Mouse (Mus musculus) forebrain, embryonic 14.5 days (tissue): ENCODE measurements around the gene Mxd4. TPM values are rescaled to one million over a fixed set of nuclear protein-coding genes. Genes with fewer than 3 reads are reported as not detected.

ENCODE experiments used
- ATAC-seq: fragments of 200-750 bp; cut with Nextera tagmentation; 2 replicates; pipeline ENCODE4 v1.8.0; 2017; ENCODE audit warnings: mild to moderate bottlenecking, moderate library complexity
- DNase-seq: peaks from one replicate; pipeline ENCODE4 v3.0.0-alpha.2; 2015; ENCODE audit warnings: low spot score
- H3K27ac ChIP-seq: fragments of 300-500 bp; sonication (generic); 2 replicates; pipeline ENCODE4 v1.5.1; 2014; ENCODE audit warnings: low read depth, mild to moderate bottlenecking, control low read depth, low read length, moderate library complexity
- H3K27me3 ChIP-seq: fragments of 300-500 bp; sonication (generic); replicated peaks from 2 replicates; pipeline ENCODE4 v1.6.1; 2014; ENCODE audit warnings: low read length, control low read depth, mixed read lengths; ENCODE audit not compliant: control insufficient read depth, insufficient read depth
- H3K36me3 ChIP-seq: fragments of 300-500 bp; sonication (generic); 2 replicates; pipeline ENCODE4 v1.6.1; 2014; ENCODE audit warnings: low read length, control low read depth; ENCODE audit not compliant: control insufficient read depth, insufficient read depth
- H3K4me1 ChIP-seq: fragments of 300-500 bp; sonication (generic); 2 replicates; pipeline ENCODE4 v1.6.1; 2014; ENCODE audit warnings: antibody characterized with exemption, low read length, control low read depth; ENCODE audit not compliant: control insufficient read depth, insufficient read depth
- H3K4me2 ChIP-seq: fragments of 300-500 bp; sonication (generic); 2 replicates; pipeline ENCODE4 v1.6.1; 2014; ENCODE audit warnings: mild to moderate bottlenecking, control low read depth, low read length
- H3K4me3 ChIP-seq: fragments of 300-500 bp; sonication (generic); 2 replicates; pipeline ENCODE4 v1.5.1; 2014; ENCODE audit warnings: low read depth, low read length, control low read depth
- H3K9ac ChIP-seq: fragments of 300-500 bp; sonication (generic); 2 replicates; pipeline ENCODE4 v1.6.1; 2014; ENCODE audit warnings: mild to moderate bottlenecking, low read length, control low read depth, moderate library complexity
- H3K9me3 ChIP-seq: fragments of 300-500 bp; sonication (generic); replicated peaks from 2 replicates; pipeline ENCODE4 v1.6.1; 2016; ENCODE audit warnings: low read length, control low read depth, mixed read lengths; ENCODE audit not compliant: control insufficient read depth
- WGBS: fragments of 180-500 bp; shearing (Covaris S2); extraction: QIAGEN DNeasy Blood & Tissue Kit; methylation state at CpG from one replicate; pipeline ENCODE4 v1.1.7; 2014; 5-methylcytosine and 5-hydroxymethylcytosine counted together
- polyA plus RNA-seq: library from polyadenylated mRNA; unstranded; fragments of >200 nt; fragmentation: Nextera tagmentation; extraction: Ambion mirVana; gene quantifications from 2 replicates; pipeline ENCODE4 v1.2.1, GENCODE M21; 2014

Gene Mxd4
- polyA plus RNA-seq, 1 experiment from 2014 or later = 25.7 TPM

DNA sequence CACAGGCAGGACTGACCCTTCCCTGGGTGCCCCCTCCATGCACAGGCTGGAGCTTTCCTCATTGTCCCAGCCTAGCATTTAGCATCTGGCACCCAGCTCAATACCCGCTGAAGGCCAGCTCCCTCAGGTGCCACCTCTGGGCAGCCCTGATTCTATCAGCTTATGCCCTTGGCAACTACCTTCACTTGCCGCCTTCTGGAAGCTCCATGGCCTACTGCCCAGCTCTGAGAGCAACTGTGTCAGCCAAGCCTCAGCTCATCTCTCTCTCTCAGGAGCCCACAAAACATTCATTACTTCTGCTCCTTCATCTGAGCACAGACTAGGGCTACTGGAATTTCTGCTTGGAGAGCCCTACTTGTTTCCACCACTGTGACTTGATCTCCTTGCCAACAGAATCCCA is 38.0 kb upstream of the Mxd4 start:
- Histone ChIP-seq H3K4me1 (no peaks in the 10 kb centered on the region), H3K36me3 (no peaks in the 10 kb centered on the region), H3K9ac (no peak overlapping the region), H3K27me3 (no peaks in the 10 kb centered on the region), H3K27ac (no peak overlapping the region), H3K4me3 (no peak overlapping the region), H3K4me2 (no peak overlapping the region), H3K9me3 (no peaks in the 10 kb centered on the region)
- no peak for ATAC-seq
- 86% methylated on average over 2 of the region's 2 CpGs for WGBS
- DNase-seq = no peak

DNA sequence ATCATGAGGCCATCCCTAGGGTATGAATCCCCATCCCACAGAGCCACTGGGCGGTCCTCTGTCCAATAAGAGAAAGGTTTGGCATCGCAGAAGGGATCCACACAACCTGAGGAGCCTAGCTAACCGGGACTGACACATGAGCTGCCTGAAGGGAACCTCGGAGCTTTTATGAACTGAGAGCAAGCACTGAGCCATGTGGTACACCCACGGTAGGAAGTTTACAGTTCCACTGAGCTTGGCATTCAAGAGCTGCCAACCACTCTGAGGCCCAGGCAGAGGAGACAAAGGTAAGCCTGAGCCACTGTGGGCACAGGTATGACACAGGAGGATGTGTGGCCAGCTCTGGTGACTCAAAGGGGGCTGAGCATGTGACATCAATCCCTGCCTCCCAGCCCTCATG is 37.0 kb upstream of the Mxd4 start:
- H3K4me2 ChIP-seq = no peak overlapping the region
- H3K9me3 ChIP-seq = no peaks in the 10 kb centered on the region
- ATAC-seq = no peak
- H3K36me3 ChIP-seq = no peaks in the 10 kb centered on the region
- H3K9ac ChIP-seq = no peak overlapping the region
- no peak overlapping the region for H3K4me3 ChIP-seq
- H3K27ac ChIP-seq = no peak overlapping the region
- H3K27me3 ChIP-seq = no peaks in the 10 kb centered on the region
- no peaks in the 10 kb centered on the region for H3K4me1 ChIP-seq
- WGBS = 87% methylated on average over 5 of the region's 5 CpGs
- no peak for DNase-seq

DNA sequence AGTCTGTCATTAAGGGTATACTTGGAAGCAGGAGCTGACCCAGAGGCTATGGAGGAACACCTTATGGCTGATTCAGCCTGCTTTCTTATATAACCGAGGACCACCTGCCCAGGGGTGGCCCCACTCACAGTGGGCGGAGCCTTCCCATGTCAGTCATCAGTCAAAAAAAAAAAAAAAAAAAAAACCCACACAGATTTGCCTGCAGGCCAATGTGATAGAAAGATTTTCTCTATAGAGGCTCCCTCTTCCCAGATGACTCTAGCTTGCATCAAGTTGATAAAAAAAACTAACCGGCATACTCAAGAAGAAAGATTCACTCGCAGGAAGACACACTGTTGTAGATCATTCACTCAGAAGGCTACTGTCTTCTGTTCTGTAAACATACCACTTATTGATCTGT is 32.5 kb upstream of the Mxd4 start:
- Histone ChIP-seq H3K27ac (no peak overlapping the region), H3K9me3 (no peaks in the 10 kb centered on the region), H3K27me3 (no peaks in the 10 kb centered on the region), H3K36me3 (no peaks in the 10 kb centered on the region), H3K4me1 (no peaks in the 10 kb centered on the region), H3K4me3 (no peak overlapping the region), H3K4me2 (no peak overlapping the region), H3K9ac (no peak overlapping the region)
- ATAC-seq = no peak
- no peak for DNase-seq
- WGBS = 86% methylated on average over 4 of the region's 4 CpGs

DNA sequence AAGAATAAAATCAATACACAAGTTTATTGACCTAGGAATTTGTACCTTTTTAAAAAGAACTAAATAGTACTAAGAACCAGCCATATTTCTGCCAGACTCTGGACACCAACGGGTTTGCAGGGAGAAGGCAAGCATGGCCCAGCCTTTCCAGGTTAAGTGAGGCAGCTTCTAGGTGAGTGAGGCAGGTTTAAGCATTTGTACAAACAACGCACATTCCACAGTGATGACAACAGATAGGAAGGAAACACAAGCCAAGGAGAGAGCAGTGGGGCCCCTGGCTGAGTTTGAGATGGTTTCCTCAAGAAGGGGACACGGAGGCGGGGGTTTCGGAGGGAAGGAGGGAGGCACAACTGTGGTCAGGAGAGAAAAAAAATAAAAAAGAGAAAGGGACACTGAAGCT is 31.2 kb upstream of the Mxd4 start:
- H3K9ac ChIP-seq = no peak overlapping the region
- no peaks in the 10 kb centered on the region for H3K9me3 ChIP-seq
- DNase-seq (no peak), ATAC-seq (no peak)
- 82% methylated on average over 5 of the region's 5 CpGs for WGBS
- H3K27ac ChIP-seq = no peak overlapping the region
- H3K4me2 ChIP-seq = no peak overlapping the region
- no peaks in the 10 kb centered on the region for H3K36me3 ChIP-seq
- H3K4me1 ChIP-seq = no peaks in the 10 kb centered on the region
- no peak overlapping the region for H3K4me3 ChIP-seq
- H3K27me3 ChIP-seq = no peaks in the 10 kb centered on the region

DNA sequence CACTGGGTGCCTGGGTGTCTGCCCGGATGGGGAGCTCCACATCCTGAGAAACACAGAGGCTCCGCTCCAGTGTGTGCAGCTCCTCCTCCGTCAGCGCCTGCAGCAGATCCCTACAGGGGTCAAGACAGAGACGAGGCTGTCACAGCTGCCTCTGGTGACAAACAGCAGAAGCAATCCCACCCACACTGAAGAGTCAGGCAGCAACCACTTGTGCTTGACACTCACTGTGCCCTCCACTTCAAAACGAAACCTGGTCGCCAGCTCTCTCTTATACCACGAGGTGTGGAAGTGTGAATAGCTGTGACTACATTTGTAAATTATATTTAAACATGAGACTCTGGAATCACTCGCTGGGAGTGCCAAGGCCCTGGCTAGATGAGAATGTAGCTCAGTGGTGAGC is 30.2 kb upstream of the Mxd4 start:
- no peak for ATAC-seq
- Histone ChIP-seq H3K9me3 (no peaks in the 10 kb centered on the region), H3K4me1 (no peaks in the 10 kb centered on the region), H3K27ac (no peak overlapping the region), H3K27me3 (no peaks in the 10 kb centered on the region), H3K4me3 (no peak overlapping the region), H3K9ac (no peak overlapping the region), H3K36me3 (no peaks in the 10 kb centered on the region), H3K4me2 (no peak overlapping the region)
- DNase-seq = no peak
- 72% methylated on average over 9 of the region's 9 CpGs for WGBS

DNA sequence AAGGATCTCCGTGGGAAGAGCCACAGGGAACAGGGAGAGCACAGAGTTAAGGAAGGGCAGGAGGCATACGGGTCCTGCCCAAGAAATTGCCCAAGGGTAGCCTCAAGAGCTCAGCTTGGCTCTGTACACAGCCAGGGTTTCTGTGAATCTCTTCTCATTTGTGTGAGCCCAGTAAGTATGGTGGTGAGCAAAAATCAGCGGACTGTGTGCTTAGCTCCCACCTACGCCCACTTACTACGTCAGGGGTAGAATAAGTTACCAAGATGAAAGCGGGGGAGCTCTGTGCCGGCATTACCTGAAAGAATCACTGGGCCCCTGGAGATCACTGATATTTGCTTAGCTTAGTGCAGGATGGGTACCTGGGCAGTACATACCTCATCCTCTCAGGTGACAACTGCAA is 28.5 kb upstream of the Mxd4 start:
- no peaks in the 10 kb centered on the region for H3K36me3 ChIP-seq
- DNase-seq (no peak), ATAC-seq (no peak)
- H3K4me2 ChIP-seq = no peak overlapping the region
- no peak overlapping the region for H3K9ac ChIP-seq
- WGBS = 83% methylated on average over 7 of the region's 7 CpGs
- H3K27me3 ChIP-seq = no peaks in the 10 kb centered on the region
- H3K9me3 ChIP-seq = no peaks in the 10 kb centered on the region
- H3K27ac ChIP-seq = no peak overlapping the region
- no peak overlapping the region for H3K4me3 ChIP-seq
- H3K4me1 ChIP-seq = no peaks in the 10 kb centered on the region

DNA sequence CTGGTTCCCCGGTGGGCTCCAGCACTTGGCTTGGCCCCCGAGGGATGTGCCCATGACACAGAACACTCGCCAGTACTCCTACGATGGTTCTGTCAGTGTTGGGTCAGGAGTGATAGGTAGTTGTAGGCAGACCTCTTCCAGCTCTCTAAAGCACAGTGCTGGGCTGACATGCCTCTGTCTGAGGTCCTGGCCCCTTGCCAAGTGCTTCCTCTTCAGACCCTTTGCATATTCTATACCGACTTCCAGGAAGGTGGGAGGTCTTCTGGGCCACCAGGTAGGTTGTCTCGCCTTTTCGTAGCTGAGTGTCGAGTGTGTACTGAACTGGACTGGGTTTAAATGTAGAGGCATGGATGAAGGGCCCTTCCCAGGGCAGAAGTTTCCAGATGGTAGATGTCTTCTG is 26.1 kb upstream of the Mxd4 start:
- H3K27me3 ChIP-seq = no peaks in the 10 kb centered on the region
- no peak overlapping the region for H3K27ac ChIP-seq
- ATAC-seq (no peak), DNase-seq (no peak)
- H3K36me3 ChIP-seq = no peaks in the 10 kb centered on the region
- H3K9ac ChIP-seq = no peak overlapping the region
- no peak overlapping the region for H3K4me2 ChIP-seq
- 81% methylated on average over 8 of the region's 8 CpGs for WGBS
- no peaks in the 10 kb centered on the region for H3K4me1 ChIP-seq
- H3K9me3 ChIP-seq = no peaks in the 10 kb centered on the region
- H3K4me3 ChIP-seq = no peak overlapping the region

DNA sequence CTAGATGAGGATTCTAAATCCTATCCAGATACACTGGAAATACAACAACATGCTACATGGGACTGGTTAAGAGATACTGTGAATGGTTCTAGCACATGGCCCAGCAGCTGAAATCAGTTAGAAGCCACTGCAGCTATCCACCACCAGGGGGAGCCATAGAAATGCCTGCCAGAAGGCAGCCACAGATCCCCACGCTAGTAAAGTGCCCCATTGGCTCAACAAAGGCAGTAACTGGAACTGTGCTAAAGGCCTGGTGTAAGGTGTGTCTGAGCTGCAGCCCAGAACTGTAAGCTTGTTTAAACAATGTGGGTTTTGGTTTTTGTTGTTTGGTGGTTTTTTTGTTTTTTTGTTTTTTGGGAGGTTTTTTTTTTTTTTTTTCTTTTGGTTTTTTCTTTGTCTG is 22.8 kb upstream of the Mxd4 start:
- 0% methylated on average over 1 of the region's 1 CpGs for WGBS
- no peak overlapping the region for H3K27ac ChIP-seq
- peak; percentile 69 for ATAC-seq
- H3K36me3 ChIP-seq = no peaks in the 10 kb centered on the region
- no peak overlapping the region for H3K4me2 ChIP-seq
- DNase-seq = peak; percentile 90
- no peaks in the 10 kb centered on the region for H3K27me3 ChIP-seq
- H3K4me1 ChIP-seq = no peaks in the 10 kb centered on the region
- H3K9ac ChIP-seq = no peak overlapping the region
- H3K9me3 ChIP-seq = no peaks in the 10 kb centered on the region
- H3K4me3 ChIP-seq = no peak overlapping the region

DNA sequence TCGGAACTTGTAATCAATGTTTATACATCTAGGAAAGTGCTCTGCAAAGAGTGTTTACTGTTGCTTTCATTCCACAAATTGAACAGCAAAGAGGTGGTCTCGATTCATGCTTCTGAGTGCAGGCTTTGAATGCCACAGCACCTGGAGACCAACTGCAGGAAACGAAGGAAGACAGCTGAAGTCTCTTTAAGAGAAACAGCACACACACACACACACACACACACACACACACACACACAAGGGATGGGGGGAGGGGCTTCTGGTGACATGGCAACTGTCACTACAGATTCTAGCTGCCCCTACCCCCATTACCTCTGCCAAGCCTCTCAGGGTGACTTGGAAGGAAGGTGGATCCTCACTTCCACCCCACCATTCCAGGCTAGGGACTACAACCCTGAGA is 20.0 kb upstream of the Mxd4 start:
- Histone ChIP-seq H3K36me3 (no peaks in the 10 kb centered on the region), H3K4me2 (no peak overlapping the region), H3K4me3 (no peak overlapping the region), H3K27me3 (no peaks in the 10 kb centered on the region), H3K9me3 (no peaks in the 10 kb centered on the region), H3K27ac (no peak overlapping the region), H3K4me1 (no peaks in the 10 kb centered on the region), H3K9ac (no peak overlapping the region)
- 48% methylated on average over 3 of the region's 3 CpGs for WGBS
- no peak for DNase-seq
- ATAC-seq = no peak

DNA sequence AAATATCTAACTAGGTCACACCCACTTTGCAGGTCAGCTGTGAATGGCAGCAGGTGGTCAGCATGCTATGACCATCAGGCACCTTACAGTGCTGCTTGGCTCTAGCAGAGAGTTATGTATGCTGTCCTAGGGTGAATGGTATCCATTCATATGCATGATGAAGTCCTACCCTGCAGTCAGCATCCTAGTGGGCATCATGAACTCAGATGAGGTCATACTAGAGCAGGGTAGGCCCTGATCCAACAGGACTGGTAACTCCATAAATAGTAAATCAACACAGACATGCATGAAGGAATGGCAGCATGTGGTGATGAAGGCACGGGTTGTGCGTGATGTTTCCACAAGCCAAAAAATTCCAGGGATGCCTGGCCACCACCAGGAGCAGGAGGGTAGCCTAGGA is 18.3 kb upstream of the Mxd4 start:
- 93% methylated on average over 2 of the region's 2 CpGs for WGBS
- Histone ChIP-seq H3K4me1 (no peaks in the 10 kb centered on the region), H3K4me2 (no peak overlapping the region), H3K36me3 (no peaks in the 10 kb centered on the region), H3K4me3 (no peak overlapping the region), H3K9me3 (no peaks in the 10 kb centered on the region), H3K27ac (no peak overlapping the region), H3K27me3 (no peaks in the 10 kb centered on the region), H3K9ac (no peak overlapping the region)
- ATAC-seq = no peak
- DNase-seq = no peak
